Mouse (Mus musculus): Measurements from ENCODE around the gene Garnl3.

Gene Garnl3

DNA sequence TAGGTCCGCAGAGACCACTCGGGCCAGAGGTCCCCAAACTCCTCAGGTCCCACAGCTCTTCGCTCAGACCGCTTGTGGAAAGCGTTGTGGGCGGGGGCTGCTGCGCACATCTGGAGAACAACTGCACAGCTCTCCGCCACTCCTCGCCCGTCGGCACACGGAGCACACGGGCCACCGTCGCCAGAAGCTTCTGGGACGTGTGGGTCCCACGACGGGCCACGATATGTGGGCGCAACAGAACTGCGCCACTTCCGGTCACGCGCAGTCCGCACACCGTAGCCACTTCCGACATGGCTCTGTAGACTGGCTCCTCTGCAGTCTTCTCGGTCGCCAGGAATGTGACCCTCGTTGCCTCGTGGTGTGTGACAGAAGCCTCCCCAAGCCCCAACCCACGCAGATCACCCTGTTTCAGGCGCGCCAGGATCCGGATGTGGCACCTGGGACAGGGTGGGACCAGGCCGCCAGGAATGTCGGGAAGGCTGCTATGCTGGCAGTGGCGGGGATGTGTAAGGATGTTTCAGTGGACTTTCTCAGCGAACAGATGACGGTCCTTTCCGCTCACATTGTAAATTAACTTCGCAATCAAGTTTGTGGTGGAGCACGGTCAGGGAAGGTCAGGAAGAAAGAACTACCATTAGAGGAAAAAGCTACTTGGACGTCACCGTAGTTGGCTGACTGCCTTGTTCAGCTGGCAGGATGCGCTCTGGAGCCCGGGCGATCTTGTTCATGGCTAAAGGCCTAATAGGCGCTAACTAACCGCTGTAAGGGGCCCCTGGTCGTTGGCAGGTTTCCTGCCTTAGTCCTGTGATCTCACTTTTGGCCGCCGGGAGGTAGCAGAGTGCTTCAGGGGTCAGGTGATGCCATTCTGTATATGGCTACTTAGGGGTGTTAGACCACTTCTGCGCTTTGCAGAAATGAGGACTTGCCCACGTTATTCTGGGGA, 164.5 kb downstream of the Garnl3 start:
- DNase-seq = peak; percentile 89

GRCm38 (mm10) chr2:32966184-32966688, 165.2 kb downstream of the Garnl3 start:
- no peak for DNase-seq

- no peak for DNase-seq
These were observed 165.8 kb downstream of the Garnl3 start for GRCm38 (mm10) chr2:32965511-32966183.

GRCm38 (mm10) chr2:32964659-32965457, 166.6 kb downstream of the Garnl3 start:
- DNase-seq = no peak

DNA sequence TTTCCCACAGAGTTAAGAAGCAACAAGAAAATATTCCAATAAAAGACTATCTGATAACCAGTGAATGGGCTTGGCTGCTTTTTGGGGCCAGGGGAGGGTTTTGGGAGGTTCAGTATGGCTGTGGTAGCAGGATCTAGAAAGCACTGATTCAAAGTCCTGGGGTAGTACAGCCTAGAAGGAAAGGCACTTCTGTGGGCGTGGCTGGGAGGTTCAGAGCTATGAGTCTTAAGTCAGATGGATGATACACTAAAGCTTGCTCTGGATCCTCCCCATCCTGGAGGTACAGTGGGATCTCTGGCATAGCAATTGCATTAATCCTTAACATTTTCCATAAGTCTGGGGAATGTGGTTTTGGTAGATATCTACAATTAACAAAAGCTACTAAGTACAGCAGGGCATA, 167.5 kb downstream of the Garnl3 start:
- no peak for DNase-seq

DNA sequence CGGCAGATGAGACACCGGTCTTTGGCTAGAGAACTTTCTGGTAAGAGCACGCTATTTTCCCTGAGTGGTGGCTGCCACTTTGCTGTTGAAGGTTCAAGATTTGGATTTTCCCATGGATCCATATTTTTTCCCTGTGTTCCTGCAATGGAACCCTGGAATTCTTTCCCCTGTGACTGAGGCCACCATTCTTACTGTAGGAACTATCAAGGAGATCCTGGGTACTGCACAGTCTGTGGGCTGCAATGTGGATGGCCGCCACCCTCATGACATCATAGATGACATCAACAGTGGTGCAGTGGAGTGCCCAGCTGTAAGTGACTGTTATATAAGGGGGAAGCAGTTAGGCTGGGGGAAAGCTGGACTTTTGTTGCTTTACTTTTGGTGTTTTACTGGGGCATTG, 167.9 kb downstream of the Garnl3 start:
- no peak for DNase-seq

DNA sequence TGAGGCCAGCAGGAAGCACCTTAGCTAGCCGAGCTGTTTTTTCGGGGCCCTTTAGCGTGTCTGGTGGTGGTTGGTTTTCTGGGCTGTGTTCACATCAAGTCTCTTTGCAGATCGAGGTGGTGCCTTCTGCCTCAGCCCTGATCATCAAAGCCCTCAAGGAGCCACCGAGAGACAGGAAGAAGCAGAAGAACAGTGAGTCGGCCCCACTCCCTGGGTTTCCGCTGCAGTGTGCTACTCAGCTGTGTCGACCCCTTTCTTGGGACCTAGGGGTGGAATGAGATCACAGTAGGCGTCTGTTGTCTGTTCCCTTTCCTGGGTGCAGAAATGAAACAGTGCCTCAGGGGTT, 168.6 kb downstream of the Garnl3 start:
- no peak for DNase-seq

DNA sequence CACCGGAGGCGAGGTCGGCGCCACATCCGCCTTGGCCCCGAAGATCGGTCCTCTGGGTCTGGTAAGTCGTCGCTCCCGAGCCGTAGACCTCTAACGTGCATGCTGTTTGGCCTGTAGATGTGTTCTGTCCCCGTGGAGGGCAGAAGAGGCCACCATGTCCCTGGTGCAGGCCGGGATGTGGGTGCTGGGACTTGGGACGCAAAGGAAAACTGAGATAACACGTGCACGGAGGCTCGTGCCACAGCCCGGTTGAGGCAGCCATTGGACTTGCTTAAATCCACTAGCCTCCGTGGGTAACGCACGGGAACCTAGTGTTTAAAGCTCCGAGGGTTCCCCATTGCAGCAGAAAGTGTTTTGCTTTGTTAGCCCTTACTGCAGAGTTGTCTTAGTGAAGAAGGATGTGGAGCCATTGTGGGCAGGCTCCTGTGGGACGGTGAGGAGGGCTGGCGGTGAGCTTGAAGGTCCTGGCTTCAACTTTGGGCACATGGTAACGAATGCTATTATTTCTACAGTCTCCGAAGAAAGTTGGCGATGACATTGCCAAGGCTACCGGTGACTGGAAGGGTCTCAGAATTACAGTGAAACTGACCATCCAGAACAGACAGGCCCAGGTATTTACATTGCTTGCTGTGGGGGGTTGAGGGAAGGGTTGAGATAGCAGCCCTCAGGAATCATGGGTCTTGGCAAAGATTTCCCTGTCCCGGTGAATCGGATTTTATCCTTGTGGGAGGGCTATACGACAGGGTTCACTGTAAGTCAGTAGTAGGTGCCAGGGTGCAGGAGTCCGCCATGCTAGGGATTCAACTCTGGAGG, 169.2 kb downstream of the Garnl3 start:
- DNase-seq = no peak

GRCm38 (mm10) chr2:32961192-32961995, 170.1 kb downstream of the Garnl3 start, which contains the start of the genes Rpl12 and Lrsam1:
Rpl12 (plus strand) TSS chr2:32961559.
Lrsam1 (minus strand) TSS chr2:32961614.
- peak; percentile 90 to 93 for DNase-seq

- no peak for DNase-seq
These were observed 171.2 kb downstream of the Garnl3 start for GRCm38 (mm10) chr2:32960273-32960672.

DNA sequence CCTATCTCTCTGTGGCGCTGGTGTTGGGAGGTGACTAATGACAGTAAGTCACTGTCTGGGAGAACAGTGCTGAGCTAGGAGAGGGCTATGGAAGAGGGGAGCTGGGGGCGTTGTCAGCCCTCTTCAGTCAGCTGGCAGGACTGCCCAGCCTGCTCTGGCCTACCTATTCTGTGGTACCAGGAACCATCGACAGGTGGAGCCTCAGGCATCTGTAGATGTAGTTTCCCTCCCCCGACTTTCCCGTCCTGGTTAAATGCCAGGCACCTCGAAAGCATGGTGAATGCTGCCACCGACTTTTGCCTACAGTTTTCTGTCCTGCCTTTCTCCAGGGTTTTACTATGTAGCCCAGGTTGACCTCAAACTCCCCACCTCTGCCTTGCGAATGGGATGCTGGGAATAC, 174.1 kb downstream of the Garnl3 start:
- no peak for DNase-seq

- no peak for DNase-seq
These were observed 176.9 kb downstream of the Garnl3 start for GRCm38 (mm10) chr2:32954581-32954980.

DNA sequence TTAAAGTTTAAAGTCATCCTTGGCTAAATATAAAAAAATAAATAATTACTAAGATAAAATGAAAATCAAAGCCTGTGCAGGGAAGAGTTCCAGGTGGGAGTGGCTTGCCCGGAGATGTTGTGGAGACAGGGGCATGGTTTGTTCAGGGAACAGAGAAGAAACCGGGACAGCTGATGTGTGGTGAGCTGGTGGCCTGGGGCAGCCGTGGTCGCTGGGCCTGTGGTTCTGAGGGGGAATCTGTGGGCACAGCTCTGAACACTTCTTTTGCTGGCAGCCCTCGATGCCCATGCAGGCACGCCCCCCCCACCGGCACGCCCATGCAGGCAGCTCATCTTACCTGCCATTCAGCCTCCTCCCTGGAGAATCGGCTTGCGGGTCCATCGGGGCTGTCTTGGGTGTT, 184.0 kb downstream of the Garnl3 start:
- no peak for DNase-seq

DNA sequence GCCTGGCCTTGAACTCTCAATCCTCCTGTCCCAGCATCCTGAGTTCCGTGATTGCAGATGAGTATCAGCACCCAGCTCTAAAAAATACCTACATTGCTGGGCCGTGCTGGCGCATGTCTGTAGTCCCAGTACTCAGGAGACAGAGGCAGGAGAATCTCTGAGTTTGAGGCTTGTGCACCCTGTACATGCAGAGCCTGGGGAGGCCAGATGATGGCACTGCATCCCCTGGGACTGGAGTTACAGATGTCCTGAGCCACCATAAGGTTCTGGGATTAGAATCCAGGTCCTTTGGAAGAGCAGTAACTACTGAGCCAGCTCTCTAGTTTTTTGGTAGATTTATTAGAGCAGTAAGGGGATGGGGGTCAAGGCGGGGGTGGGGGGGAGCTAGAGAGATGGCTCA, 191.0 kb downstream of the Garnl3 start:
- DNase-seq = no peak

DNA sequence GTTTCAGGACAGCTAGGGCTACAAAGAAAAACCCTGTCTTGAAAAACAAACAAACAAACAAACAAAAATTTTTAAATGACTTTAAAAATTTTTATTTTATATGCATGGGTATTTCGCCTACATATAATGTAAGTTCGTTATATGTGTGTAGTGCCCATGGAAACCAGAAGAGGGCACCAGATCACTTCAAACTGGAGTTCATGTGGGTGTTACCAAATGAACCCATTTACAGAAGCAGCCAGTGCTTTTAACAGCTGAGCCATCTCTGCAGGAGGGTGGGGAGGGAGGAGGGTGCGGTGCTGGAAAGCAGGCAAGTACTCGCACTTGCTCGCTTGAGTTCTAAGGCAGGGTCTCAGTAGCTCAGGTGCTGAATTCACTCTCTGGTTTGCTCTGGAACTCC, 192.0 kb downstream of the Garnl3 start:
- DNase-seq = peak in 1 of 2 experiments; percentile 45

- no peak for DNase-seq
These were observed 192.7 kb downstream of the Garnl3 start for GRCm38 (mm10) chr2:32938741-32939140.

Data from cerebellum, postnatal 36 days (tissue).